In genomic region chr11:90389902-90390816, GRCm38 (mm10) we compare ENCODE assay signal across 8 mouse cellular contexts. TPM values are rescaled to one million over a fixed set of nuclear protein-coding genes. Genes with fewer than 3 reads are reported as not detected.
DNase-seq lines count a peak whose midpoint lies in the region; ATAC-seq and TF ChIP-seq lines count a peak whose summit lies in the region.

No protein-coding gene starts in this region.

- peaks cover 61% of the 10 kb centered on the region for H3K27me3 ChIP-seq in midbrain, embryonic 13.5 days

- H3K4me1 ChIP-seq in embryonic fibroblast, embryonic 13.5 days (ENCODE audit: control insufficient read depth, insufficient read depth, low read length), result no peaks in the 10 kb centered on the region
- H3K4me1 ChIP-seq in midbrain, embryonic 13.5 days (replicated peaks), result peaks cover 30% of the 10 kb centered on the region

- H3K9ac ChIP-seq in midbrain, embryonic 13.5 days (replicated peaks), result peak overlapping the region; percentile 57

- peak overlapping the region; percentile 37 for H3K4me3 ChIP-seq in embryonic fibroblast, embryonic 13.5 days (ENCODE audit: insufficient read depth, low read length)
- H3K4me3 ChIP-seq in midbrain, embryonic 13.5 days (replicated peaks), result peak overlapping the region; percentile 50

- peak; percentile 79 for ATAC-seq in midbrain, embryonic 13.5 days
- ATAC-seq in activated CD4-positive, CD25-positive, alpha-beta regulatory T cell, adult 4 months, result no peak

- TF ChIP-seq CTCF in embryonic fibroblast, embryonic 13.5 days (IDR thresholded peaks at IDR 0.05; ENCODE audit: borderline replicate concordance, insufficient read depth, low read length), result no peak

- no peak for TF ChIP-seq POLR2A in embryonic fibroblast, embryonic 13.5 days (IDR thresholded peaks at IDR 0.05; ENCODE audit: low read depth, low read length)

- no peaks in the 10 kb centered on the region for H3K9me3 ChIP-seq in midbrain, embryonic 13.5 days

- peak; percentile 65 for DNase-seq in cerebellum, adult 9-10 months
- DNase-seq in cerebellum, postnatal 36 days, result no peak
- DNase-seq in CD4-positive, CD25-positive, alpha-beta regulatory T cell, adult 2 months (ENCODE audit: low read depth, low spot score), result peak; percentile 24
- DNase-seq in kidney, adult 11 months, result peak; percentile 47
- no peak for DNase-seq in left cerebral cortex, adult 11 months (ENCODE audit: low spot score)

- no peak overlapping the region for H3K27ac ChIP-seq in embryonic fibroblast, embryonic 13.5 days (ENCODE audit: insufficient read depth, low read length)
- H3K27ac ChIP-seq in midbrain, embryonic 13.5 days, result no peak overlapping the region

- H3K36me3 ChIP-seq in midbrain, embryonic 13.5 days, result no peaks in the 10 kb centered on the region

- H3K4me2 ChIP-seq in midbrain, embryonic 13.5 days (replicated peaks), result peak overlapping the region; percentile 80

- WGBS in midbrain, embryonic 13.5 days, result under 1% methylated on average over 35 of the region's 41 CpGs

RNA-seq across cellular contexts. Expression of gene Hlf, which starts 0.5 kb away (rescaled TPM):
- polyA plus RNA-seq in embryonic fibroblast, embryonic 13.5 days (2011; ENCODE audit: insufficient read length, low read depth, missing spikeins), result 0.62 and 2.8 TPM in 2 replicates
- 4.1 and 4.4 TPM in 2 replicates for polyA plus RNA-seq in midbrain, embryonic 13.5 days (2015; fragmentation: Nextera tagmentation; extraction: Ambion mirVana)
- 1 to 10 TPM in 1 of 2 experiments, under 1 TPM in 1; 0.75 to 1.3 TPM for polyA plus RNA-seq in activated CD4-positive, CD25-positive, alpha-beta regulatory T cell, adult 4 months (2017; shearing (Covaris generic))

Comparison
In these comparisons a context has a peak if more than half of its experiments do, and no peak if none do; other contexts are left out.
1. DNase-seq: peak in cerebellum, adult 9-10 months (single experiment), CD4-positive, CD25-positive, alpha-beta regulatory T cell, adult 2 months (single experiment) and kidney, adult 11 months (single experiment); none in cerebellum, postnatal 36 days (0 of 2) and left cerebral cortex, adult 11 months (single experiment).